Mouse (Mus musculus): Measurements from ENCODE around the gene Sema3f. TPM values are rescaled to one million over a fixed set of nuclear protein-coding genes. Genes with fewer than 3 reads are reported as not detected.

Sema3f gene
- polyA plus RNA-seq, 1 experiment, result 12.3 TPM

- no peaks in the 10 kb centered on the region for H3K9me3 ChIP-seq (replicated peaks; ENCODE audit: control insufficient read depth, insufficient read depth, low read length, poor library complexity, severe bottlenecking)
- H3K4me1 ChIP-seq (ENCODE audit: control insufficient read depth, insufficient read depth, low read length), result peaks cover 3% of the 10 kb centered on the region
- H3K4me3 ChIP-seq (ENCODE audit: low read depth, low read length), result no peak overlapping the region
- H3K27me3 ChIP-seq (ENCODE audit: control insufficient read depth, insufficient read depth, low read length, poor library complexity, severe bottlenecking), result no peaks in the 10 kb centered on the region
- H3K9ac ChIP-seq (ENCODE audit: low read depth, poor library complexity, severe bottlenecking), result no peak overlapping the region
- H3K36me3 ChIP-seq (ENCODE audit: control insufficient read depth, insufficient read depth, low read length, poor library complexity, severe bottlenecking), result no peaks in the 10 kb centered on the region
- no peak for TF ChIP-seq CTCF (IDR thresholded peaks at IDR 0.05; ENCODE audit: low read depth, low read length)
- no peak for TF ChIP-seq POLR2A (IDR thresholded peaks at IDR 0.05; ENCODE audit: insufficient read depth, low read length)
- TF ChIP-seq EP300 (IDR thresholded peaks at IDR 0.05; ENCODE audit: insufficient read depth, low read depth, low read length), result no peak
- H3K27ac ChIP-seq (ENCODE audit: insufficient read depth, low read length), result no peak overlapping the region
These were observed 8.7 kb upstream of the Sema3f start for GRCm38 (mm10) chr9:107718781-107719540.

DNA sequence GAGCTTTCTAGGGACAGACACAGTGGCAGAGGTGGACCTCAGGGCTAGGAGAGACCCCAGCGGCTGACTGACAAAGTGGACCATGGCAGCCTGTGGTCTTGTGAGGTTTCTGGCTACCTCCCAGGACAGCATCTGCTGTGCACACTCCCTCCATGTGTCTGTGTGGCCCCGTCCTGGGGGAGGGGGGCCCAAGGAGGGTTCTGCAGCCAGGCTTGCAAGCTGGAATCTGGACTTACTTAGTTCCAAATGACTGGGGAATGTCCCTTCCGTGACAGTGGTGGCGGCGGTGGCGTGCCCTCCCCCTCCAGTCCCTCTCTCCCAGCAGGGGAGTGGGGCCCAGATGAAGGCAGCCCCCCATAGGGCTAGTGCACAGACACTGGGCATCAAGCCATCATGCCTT, 6.7 kb upstream of the Sema3f start:
- H3K4me3 ChIP-seq (ENCODE audit: low read depth, low read length), result no peak overlapping the region
- no peaks in the 10 kb centered on the region for H3K36me3 ChIP-seq (ENCODE audit: control insufficient read depth, insufficient read depth, low read length, poor library complexity, severe bottlenecking)
- no peaks in the 10 kb centered on the region for H3K9me3 ChIP-seq (replicated peaks; ENCODE audit: control insufficient read depth, insufficient read depth, low read length, poor library complexity, severe bottlenecking)
- no peak for TF ChIP-seq EP300 (IDR thresholded peaks at IDR 0.05; ENCODE audit: insufficient read depth, low read depth, low read length)
- TF ChIP-seq CTCF (IDR thresholded peaks at IDR 0.05; ENCODE audit: low read depth, low read length), result no peak
- TF ChIP-seq POLR2A (IDR thresholded peaks at IDR 0.05; ENCODE audit: insufficient read depth, low read length), result no peak
- H3K27ac ChIP-seq (ENCODE audit: insufficient read depth, low read length), result no peak overlapping the region
- no peaks in the 10 kb centered on the region for H3K27me3 ChIP-seq (ENCODE audit: control insufficient read depth, insufficient read depth, low read length, poor library complexity, severe bottlenecking)
- H3K9ac ChIP-seq (ENCODE audit: low read depth, poor library complexity, severe bottlenecking), result no peak overlapping the region
- peaks cover 4% of the 10 kb centered on the region for H3K4me1 ChIP-seq (ENCODE audit: control insufficient read depth, insufficient read depth, low read length)

- no peaks in the 10 kb centered on the region for H3K36me3 ChIP-seq (ENCODE audit: control insufficient read depth, insufficient read depth, low read length, poor library complexity, severe bottlenecking)
- no peaks in the 10 kb centered on the region for H3K9me3 ChIP-seq (replicated peaks; ENCODE audit: control insufficient read depth, insufficient read depth, low read length, poor library complexity, severe bottlenecking)
- TF ChIP-seq POLR2A (IDR thresholded peaks at IDR 0.05; ENCODE audit: insufficient read depth, low read length), result no peak
- no peak for TF ChIP-seq CTCF (IDR thresholded peaks at IDR 0.05; ENCODE audit: low read depth, low read length)
- TF ChIP-seq EP300 (IDR thresholded peaks at IDR 0.05; ENCODE audit: insufficient read depth, low read depth, low read length), result no peak
- H3K4me1 ChIP-seq (ENCODE audit: control insufficient read depth, insufficient read depth, low read length), result peaks cover 4% of the 10 kb centered on the region
- H3K27ac ChIP-seq (ENCODE audit: insufficient read depth, low read length), result no peak overlapping the region
- H3K27me3 ChIP-seq (ENCODE audit: control insufficient read depth, insufficient read depth, low read length, poor library complexity, severe bottlenecking), result no peaks in the 10 kb centered on the region
- H3K4me3 ChIP-seq (ENCODE audit: low read depth, low read length), result no peak overlapping the region
- H3K9ac ChIP-seq (ENCODE audit: low read depth, poor library complexity, severe bottlenecking), result no peak overlapping the region
These were observed 5.4 kb upstream of the Sema3f start for GRCm38 (mm10) chr9:107715632-107716031.

GRCm38 (mm10) chr9:107714221-107714952, 4.1 kb upstream of the Sema3f start:
- Histone ChIP-seq H3K9ac (ENCODE audit: low read depth, poor library complexity, severe bottlenecking) (no peak overlapping the region), H3K27me3 (ENCODE audit: control insufficient read depth, insufficient read depth, low read length, poor library complexity, severe bottlenecking) (no peaks in the 10 kb centered on the region), H3K4me1 (ENCODE audit: control insufficient read depth, insufficient read depth, low read length) (peaks cover 4% of the 10 kb centered on the region), H3K9me3 (replicated peaks; ENCODE audit: control insufficient read depth, insufficient read depth, low read length, poor library complexity, severe bottlenecking) (no peaks in the 10 kb centered on the region), H3K27ac (ENCODE audit: insufficient read depth, low read length) (no peak overlapping the region), H3K36me3 (ENCODE audit: control insufficient read depth, insufficient read depth, low read length, poor library complexity, severe bottlenecking) (no peaks in the 10 kb centered on the region), H3K4me3 (ENCODE audit: low read depth, low read length) (0 out of 2 replicates have a peak overlapping the region, but pooled peaks have one; percentile 4)
- TF ChIP-seq EP300 (IDR thresholded peaks at IDR 0.05; ENCODE audit: insufficient read depth, low read depth, low read length), result no peak
- no peak for TF ChIP-seq POLR2A (IDR thresholded peaks at IDR 0.05; ENCODE audit: insufficient read depth, low read length)
- no peak for TF ChIP-seq CTCF (IDR thresholded peaks at IDR 0.05; ENCODE audit: low read depth, low read length)

DNA sequence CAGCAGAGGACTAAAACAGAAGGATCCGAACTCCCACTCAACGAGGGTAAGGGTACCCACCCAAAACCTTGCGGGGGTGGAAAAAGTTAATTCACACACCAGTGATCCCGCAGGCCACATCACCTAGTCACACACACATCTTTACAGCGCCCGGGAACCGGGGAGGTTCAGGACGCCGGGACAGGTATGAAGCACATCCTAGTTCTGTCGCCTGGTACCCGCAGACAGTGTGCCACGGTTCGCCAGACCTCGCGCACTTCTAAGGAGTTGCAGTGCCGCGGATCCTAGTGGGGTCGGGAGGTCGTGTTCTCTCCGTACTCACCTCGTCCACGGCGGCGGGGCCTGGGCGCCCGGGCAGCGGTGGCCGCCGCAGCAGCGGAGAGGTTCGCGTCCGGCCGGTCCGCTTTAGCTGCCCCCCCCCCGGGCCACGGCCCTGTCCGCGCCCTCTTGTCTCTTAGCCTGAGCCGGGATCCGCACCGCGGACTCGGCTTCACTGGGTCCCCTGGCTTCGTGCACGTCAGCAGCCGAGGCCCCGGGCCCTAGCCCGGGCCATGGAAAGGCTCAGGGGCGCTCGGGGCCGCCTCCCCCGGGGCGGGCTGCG, 1.1 kb downstream of the Sema3f start:
- Histone ChIP-seq H3K4me1 (ENCODE audit: control insufficient read depth, insufficient read depth, low read length) (peaks cover 6% of the 10 kb centered on the region), H3K9me3 (replicated peaks; ENCODE audit: control insufficient read depth, insufficient read depth, low read length, poor library complexity, severe bottlenecking) (no peaks in the 10 kb centered on the region), H3K27me3 (ENCODE audit: control insufficient read depth, insufficient read depth, low read length, poor library complexity, severe bottlenecking) (peaks cover 3% of the 10 kb centered on the region; the same call in 1 of the 2 replicates), H3K27ac (ENCODE audit: insufficient read depth, low read length) (no peak overlapping the region), H3K4me3 (ENCODE audit: low read depth, low read length) (peak overlapping the region; percentile 81), H3K9ac (ENCODE audit: low read depth, poor library complexity, severe bottlenecking) (peak overlapping the region; percentile 75), H3K36me3 (ENCODE audit: control insufficient read depth, insufficient read depth, low read length, poor library complexity, severe bottlenecking) (no peaks in the 10 kb centered on the region)
- no peak for TF ChIP-seq CTCF (IDR thresholded peaks at IDR 0.05; ENCODE audit: low read depth, low read length)
- no peak for TF ChIP-seq EP300 (IDR thresholded peaks at IDR 0.05; ENCODE audit: insufficient read depth, low read depth, low read length)
- no peak for TF ChIP-seq POLR2A (IDR thresholded peaks at IDR 0.05; ENCODE audit: insufficient read depth, low read length)

All from ES-Bruce4 (cell line).